Mouse (Mus musculus) v-Abl transformed pro-B cells (cell line): ENCODE results near the gene Nol9.

Experiments used
- in situ Hi-C, 2 experiments: fragments of 400-800 bp; cut with MboI; formaldehyde crosslinking; loops; one replicate each; pipeline ENCODE4 v1.15.1; 2025; ENCODE audit not compliant: unreplicated experiment in 2 of 2

Gene Nol9

DNA sequence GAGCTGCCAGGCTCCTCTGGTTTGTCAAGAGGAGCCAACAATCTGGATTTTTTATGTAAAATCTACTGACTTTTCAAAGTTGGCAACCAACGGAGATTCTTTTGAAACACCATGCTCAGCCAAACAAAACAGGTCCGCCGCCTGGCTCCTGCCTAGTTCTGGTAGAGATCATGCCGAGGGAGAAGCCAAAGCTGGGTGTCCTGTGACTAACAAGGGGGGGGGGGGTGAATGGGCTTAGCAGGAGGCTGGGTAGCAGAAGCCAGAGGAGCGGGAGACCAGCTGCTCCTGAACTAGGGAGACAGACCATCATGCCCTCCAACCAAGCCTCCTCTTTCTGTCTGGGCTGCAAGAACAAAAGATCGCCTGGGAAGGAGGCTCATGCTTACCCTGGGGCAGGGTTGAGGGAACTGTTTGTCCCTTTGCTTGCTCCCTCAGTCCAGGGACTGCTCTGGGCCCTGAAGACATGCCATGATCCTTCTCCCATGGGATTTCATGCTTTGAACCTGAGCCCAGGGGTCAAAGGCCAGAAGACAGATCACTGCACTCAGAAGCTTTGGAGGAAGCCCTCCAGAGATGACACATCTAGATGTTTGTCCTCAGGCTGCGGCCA lies 44.6 kb downstream of the Nol9 start:
- in situ Hi-C loops: loop anchor here in 1 of 2 experiments (25.0 kb wide), 1 partner anchor 921 kb away; no protein-coding TSS in a partner anchor

- in situ Hi-C loops: loop anchor here in 1 of 2 experiments (25.0 kb wide), 1 partner anchor 922 kb away; no protein-coding TSS in a partner anchor
Measured at GRCm38 (mm10) chr4:152084616-152085015, 45.5 kb downstream of the Nol9 start.

GRCm38 (mm10) chr4:152086505-152087210 lies 47.5 kb downstream of the Nol9 start:
- in situ Hi-C loops: loop anchor here in 1 of 2 experiments (25.0 kb wide), 1 partner anchor 924 kb away; no protein-coding TSS in a partner anchor

DNA sequence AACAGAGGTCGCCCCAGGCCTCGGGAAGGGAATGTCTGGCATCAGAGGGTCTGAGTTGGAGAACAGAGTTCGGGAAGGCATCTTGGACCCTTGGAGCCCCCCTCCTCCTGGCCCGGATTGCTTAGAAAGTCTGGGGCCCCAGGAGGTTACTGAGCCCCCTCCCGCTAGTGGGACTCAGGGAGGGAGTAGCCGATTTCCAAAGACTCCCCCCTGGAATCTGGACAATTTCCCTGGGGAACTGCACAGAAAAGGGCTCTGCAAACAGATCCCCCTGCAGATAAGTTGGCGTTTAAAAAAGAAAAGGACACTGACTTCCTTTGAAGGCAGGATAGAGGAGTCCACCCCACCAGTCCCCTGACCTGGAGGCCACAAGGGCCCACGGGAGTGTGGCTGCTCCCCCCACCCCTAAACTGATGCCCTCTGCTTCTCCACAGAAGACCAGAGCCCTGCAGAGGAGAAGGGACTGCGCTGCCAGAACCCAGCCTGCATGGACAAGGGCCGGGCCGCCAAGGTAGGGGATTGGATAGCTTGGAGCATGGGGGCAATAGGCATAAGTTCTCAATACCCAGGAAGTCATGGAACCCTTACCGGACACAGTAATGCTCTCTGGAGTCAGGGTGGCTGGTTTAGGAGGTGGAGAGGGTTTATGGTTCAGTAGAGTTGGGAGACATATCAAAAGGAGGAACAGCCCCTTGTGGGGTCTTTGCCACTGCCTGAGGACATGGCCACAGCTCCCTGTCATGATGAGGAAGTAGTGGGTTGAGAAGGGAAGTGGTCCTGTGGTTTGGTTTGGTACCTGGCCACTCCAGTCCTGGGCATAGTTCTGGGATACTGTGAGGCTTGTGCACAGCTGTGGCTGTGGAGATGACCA lies 48.3 kb downstream of the Nol9 start:
- in situ Hi-C loops: loop anchor here in 1 of 2 experiments (25.0 kb wide), 1 partner anchor 925 kb away; no protein-coding TSS in a partner anchor

- in situ Hi-C loops: loop anchor here in 1 of 2 experiments (25.0 kb wide), 1 partner anchor 926 kb away; no protein-coding TSS in a partner anchor
Measured at GRCm38 (mm10) chr4:152088133-152088532, 49.0 kb downstream of the Nol9 start.

GRCm38 (mm10) chr4:152088556-152089120 lies 49.5 kb downstream of the Nol9 start:
- in situ Hi-C loops: loop anchor here in 1 of 2 experiments (25.0 kb wide), 1 partner anchor 926 kb away; no protein-coding TSS in a partner anchor

- in situ Hi-C loops: loop anchor here (10.0 to 25.0 kb wide), 2 partner anchors 55 to 928 kb away; partner anchors contain the start of genes Nol9 (in 1 of the 2) and Tas1r1 (in 1 of the 2)
Measured at GRCm38 (mm10) chr4:152090191-152090590, 51.1 kb downstream of the Nol9 start.

DNA sequence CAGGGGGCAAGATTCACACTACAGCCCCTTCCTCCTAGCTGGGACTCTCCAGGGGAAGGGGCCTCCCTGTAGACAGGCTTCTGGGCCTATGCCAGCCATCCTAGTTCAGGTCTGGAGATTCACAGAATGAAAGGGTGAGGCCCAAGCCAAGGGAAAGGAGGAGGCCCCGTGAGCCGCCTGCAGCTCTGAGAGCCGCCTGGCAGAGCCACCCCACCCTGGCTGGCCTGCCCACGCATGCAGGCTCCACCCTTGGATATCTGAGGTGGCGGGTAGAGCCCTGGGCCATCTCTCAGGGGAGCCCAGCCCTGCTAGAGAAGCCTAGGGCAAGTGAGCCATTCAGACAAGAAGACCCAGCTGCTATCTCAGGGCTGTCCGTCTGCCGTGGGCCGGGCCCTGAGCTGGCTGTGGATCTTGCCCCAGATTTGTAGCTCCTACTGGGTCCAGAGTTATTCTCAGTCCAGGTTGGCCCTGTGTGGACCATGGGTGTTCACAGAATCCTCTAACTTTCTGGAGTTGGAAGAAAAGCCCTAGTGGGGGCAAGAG lies 53.7 kb downstream of the Nol9 start:
- in situ Hi-C loops: loop anchor here (10.0 to 25.0 kb wide), 2 partner anchors 58 to 931 kb away; partner anchors contain the start of genes Nol9 (in 1 of the 2) and Tas1r1 (in 1 of the 2)

- in situ Hi-C loops: loop anchor here (10.0 to 25.0 kb wide), 2 partner anchors 59 to 932 kb away; partner anchors contain the start of genes Nol9 (in 1 of the 2) and Tas1r1 (in 1 of the 2)
Measured at GRCm38 (mm10) chr4:152094233-152094632, 55.1 kb downstream of the Nol9 start.

- in situ Hi-C loops: loop anchor here (5.0 to 25.0 kb wide), 4 partner anchors 61 to 934 kb away; partner anchors contain the start of genes Nol9 (in 1 of the 2) and Tas1r1 (in 1 of the 2)
Measured at GRCm38 (mm10) chr4:152095937-152096910, 57.1 kb downstream of the Nol9 start.

DNA sequence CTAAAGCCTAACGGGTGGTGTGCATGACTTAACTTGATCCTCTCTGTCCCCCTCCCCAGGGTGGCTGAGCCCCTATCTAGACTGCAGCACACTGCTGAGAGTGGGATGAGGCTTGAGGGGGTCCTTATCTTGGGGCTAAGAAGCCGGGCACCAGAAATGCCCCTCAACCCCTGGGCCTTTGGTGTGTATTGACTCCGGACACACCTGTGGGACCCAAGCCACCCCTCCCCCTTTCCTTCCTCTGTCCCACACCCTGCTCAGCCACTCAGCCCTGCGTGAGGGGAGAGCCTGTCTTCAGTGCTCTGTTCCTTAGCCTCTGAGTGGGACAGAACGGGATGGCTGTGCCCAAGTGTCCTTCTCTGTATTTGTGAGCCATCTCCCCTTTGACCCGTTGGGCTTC lies 57.8 kb downstream of the Nol9 start:
- in situ Hi-C loops: loop anchor here (5.0 to 25.0 kb wide), 4 partner anchors 62 to 935 kb away; partner anchors contain the start of genes Nol9 (in 1 of the 2) and Tas1r1 (in 1 of the 2)

DNA sequence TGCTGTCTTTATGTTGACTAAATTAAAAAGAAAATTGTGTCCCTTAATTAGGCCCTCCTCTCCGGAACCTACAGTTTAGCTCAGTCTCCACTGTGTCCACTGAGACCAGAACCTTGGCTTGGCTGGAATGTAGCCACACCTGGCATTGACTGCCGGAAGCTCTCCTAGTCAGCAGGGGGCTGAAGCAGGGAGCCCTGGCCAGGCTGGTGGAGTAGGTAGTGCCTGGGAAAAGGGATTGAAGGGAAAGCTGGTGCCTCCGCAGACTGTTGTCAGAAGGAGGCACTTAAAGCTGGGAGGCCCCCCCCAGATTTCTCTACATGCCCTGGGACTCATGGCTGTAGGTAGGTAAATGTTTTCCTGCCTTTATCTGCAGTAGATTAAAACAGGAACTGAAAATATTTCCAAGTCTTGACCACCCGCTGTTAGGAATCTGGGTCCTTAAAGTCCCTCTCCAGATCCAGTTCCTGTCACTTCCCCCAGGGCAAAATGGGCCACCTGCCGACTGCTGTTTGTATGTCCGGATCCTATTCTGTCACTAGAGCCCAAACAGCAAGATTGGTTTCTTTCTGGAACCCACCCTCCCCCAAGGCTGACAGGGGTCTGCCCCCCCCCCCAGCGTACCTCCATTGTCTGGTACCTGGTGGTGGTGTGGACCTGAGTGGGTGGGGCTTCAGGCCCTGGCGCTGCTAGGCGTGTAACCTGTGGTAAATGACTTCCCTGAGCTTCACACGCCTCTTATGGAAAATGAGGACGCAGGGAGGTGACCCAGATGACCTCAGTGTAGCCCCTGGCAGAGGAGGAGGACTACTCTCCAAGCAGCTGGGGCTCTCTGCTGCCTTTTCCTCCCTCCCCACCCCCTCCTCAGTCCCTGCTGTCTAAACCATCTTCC lies 59.0 kb downstream of the Nol9 start:
- in situ Hi-C loops: loop anchor here (5.0 to 25.0 kb wide), 4 partner anchors 63 to 936 kb away; partner anchors contain the start of genes Nol9 (in 1 of the 2) and Tas1r1 (in 1 of the 2)

GRCm38 (mm10) chr4:152100541-152100940 lies 61.4 kb downstream of the Nol9 start:
- in situ Hi-C loops: no loop called here

- in situ Hi-C loops: no loop called here
Measured at GRCm38 (mm10) chr4:152101081-152101653, 62.0 kb downstream of the Nol9 start.

GRCm38 (mm10) chr4:152101921-152102320 lies 62.8 kb downstream of the Nol9 start:
- in situ Hi-C loops: no loop called here

DNA sequence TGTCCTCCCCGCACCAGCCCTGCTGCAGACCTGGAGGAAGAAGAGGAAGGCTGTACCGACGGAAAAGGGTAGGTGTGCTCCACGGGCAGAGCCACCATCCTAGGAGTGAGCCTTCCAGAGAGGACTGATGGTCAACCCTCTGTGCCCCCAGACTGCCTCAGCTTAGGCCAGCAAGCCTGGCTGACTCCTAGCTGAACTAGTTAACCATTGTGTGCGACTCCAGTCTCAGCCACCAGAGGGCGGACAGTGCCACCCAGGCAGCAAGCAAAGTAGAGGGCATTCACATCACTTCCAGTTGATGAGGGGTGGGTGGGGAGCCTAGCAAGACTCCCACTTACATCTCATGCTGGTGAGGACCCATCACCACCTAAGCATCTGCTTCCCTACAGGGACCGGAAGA lies 63.9 kb downstream of the Nol9 start:
- in situ Hi-C loops: no loop called here

- in situ Hi-C loops: no loop called here
Measured at GRCm38 (mm10) chr4:152106746-152107145, 67.6 kb downstream of the Nol9 start.
